Mouse (Mus musculus) megakaryocyte, embryonic 14.5 days (primary cell): Measurements from ENCODE around the gene Inpp4b.

ENCODE experiments used
- FLI1 ChIP-seq: IDR thresholded peaks from 2 replicates; pipeline ENCODE4 v1.6.1; 2012; ENCODE audit warnings: low read length, inconsistent platforms, mixed read lengths
- GATA1 ChIP-seq: IDR thresholded peaks from 3 replicates; pipeline ENCODE4 v1.6.1; 2012; ENCODE audit warnings: mixed read lengths, low read length, inconsistent platforms, borderline replicate concordance

DNA sequence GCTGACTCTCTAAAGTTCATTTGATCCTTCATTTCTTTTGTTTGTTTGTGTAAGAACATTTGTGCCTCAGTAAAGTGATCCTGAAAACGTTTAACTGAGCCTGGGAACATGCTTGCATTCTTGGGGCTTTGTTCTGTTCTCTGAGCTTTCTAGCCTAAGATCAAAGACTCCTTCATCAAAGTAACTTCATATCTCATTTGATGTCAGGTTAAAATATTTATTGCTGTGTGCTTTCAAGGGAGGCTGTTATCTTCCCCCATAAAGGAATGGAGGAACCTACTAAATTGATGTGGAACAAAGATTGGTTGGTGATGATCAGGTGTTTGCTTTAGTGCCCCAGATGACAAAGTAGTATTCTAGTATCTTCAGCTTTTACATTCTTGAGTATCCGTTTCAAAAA lies 352.5 kb downstream of the Inpp4b start:
- TF ChIP-seq FLI1 (no peak), GATA1 (no peak)
